Mouse (Mus musculus): ENCODE data around the gene Adrm1.

DNA sequence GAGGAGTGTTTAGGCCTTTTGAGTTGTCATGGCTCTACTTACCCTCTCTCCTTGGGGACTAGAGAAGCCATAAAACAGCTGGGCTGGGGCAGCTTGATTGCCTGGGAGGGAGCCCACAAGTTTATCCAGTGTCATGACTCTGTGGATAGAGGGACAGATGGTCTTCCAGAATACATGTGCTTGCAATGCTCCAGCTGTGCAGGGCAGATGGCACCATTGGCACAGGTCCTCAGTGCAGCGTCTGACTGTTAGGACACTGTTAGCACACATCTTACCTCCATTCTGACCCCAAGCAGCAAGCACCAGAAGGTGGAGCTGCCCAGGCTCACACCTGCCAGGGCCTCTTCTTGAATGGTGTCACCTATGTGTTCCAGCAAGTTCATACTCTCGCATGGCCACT lies 5.4 kb upstream of the Adrm1 start:
- TF ChIP-seq CHD2 (IDR thresholded peaks at IDR 0.05; ENCODE audit: low read depth, low read length) (no peak), MAFK (IDR thresholded peaks at IDR 0.05; ENCODE audit: insufficient read depth, low read depth, low read length) (no peak), ZNF384 (IDR thresholded peaks at IDR 0.05; ENCODE audit: low read depth, low read length) (no peak)
